Mouse (Mus musculus) brain, embryonic 14.5 days (tissue): ENCODE results near the gene Olfr213.
"Not testable (repeated sequence)": the region's sequence is repeated elsewhere in the genome, so short reads cannot be mapped to it uniquely, and the experiment has no call there.

Experiments used
- CTCF ChIP-seq: fragments of 200-500 bp; IDR thresholded peaks from 2 replicates; pipeline ENCODE4 v1.5.1; 2012; ENCODE audit warnings: inconsistent platforms, mild to moderate bottlenecking, moderate library complexity, borderline replicate concordance; ENCODE audit not compliant: insufficient read depth, insufficient read length; ENCODE audit errors: extremely low read depth
- POLR2A ChIP-seq: fragments of 200-500 bp; IDR thresholded peaks from 2 replicates; pipeline ENCODE4 v1.6.1; 2012; ENCODE audit warnings: mild to moderate bottlenecking, inconsistent platforms, borderline replicate concordance; ENCODE audit not compliant: poor library complexity, insufficient read depth, insufficient read length, severe bottlenecking; ENCODE audit errors: extremely low read depth

- not testable (repeated sequence) for TF ChIP-seq CTCF, POLR2A
Observed at GRCm38 (mm10) chr6:116550841-116551240, 12.6 kb downstream of the Olfr213 start, which contains the start of gene Gm5580.
